Comparison of ENCODE assay signal across 29 mouse cellular contexts in the genomic region with DNA sequence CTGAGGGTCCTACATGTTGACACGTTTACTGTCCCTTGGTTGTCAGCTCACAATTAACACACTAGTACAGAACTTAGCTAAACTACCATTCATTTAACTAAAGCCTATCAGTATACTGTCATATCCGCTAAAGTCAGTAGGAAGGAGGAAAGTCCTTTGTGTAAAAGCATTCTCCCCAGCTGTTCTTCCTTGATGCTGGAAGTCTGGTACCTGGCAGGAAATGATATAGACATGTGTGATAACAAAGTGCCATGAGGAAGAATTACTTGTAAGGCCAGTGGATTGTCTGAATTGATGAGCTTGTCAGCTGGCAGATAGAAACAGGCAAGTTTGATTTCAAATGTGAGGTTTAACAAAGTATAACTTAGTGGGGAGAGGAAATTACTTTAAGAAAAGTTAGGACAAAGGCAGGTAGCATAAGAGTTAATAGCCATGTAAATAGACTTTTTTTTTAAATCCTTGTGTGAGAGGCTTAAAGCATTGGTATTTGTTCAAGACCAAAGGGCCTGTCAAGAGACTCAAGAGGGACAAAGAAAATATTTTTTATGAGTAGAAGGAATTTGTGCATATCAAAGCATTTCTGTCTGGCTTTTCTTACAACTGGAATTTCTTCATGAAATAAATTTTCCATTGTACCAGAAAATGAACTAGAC.
DNase-seq lines count a peak whose midpoint lies in the region; ATAC-seq and TF ChIP-seq lines count a peak whose summit lies in the region.
"Had no signal": no experiment of that assay in that cellular context is flagged by ENCODE, and none has a peak within 500 bp of the region (broad histone marks: within the 10 kb centered on the region; RNA-seq: fewer than 3 reads in every experiment).

No protein-coding gene starts in this region.

- no peak overlapping the region for H3K4me2 ChIP-seq in lung, embryonic 14.5 days
- H3K4me2 ChIP-seq: embryonic facial prominence, embryonic 13.5 days; forebrain, embryonic 13.5 days; hindbrain, embryonic 12.5 days; liver, embryonic 13.5 days; midbrain, embryonic 15.5 days; neural tube, embryonic 13.5 days had no signal

- 56% methylated on average over 2 of the region's 2 CpGs for WGBS in heart, embryonic 10.5 days
- 44% methylated on average over 2 of the region's 2 CpGs for WGBS in lung, embryonic 14.5 days

- intact Hi-C loops in heart, postnatal 25 days (cut with DNase I) = no loop called here

- peak overlapping the region; percentile 49; the same call in 1 of the 2 replicates for H3K27ac ChIP-seq in heart, embryonic 10.5 days
- H3K27ac ChIP-seq in lung, embryonic 14.5 days (ENCODE audit: low read depth) = peak overlapping the region; percentile 85
- peak overlapping the region; percentile 5 for H3K27ac ChIP-seq in brown adipose tissue, adult 24 weeks (replicated peaks; ENCODE audit: low read depth, low read length)
- H3K27ac ChIP-seq: embryonic facial prominence, embryonic 13.5 days; forebrain, embryonic 13.5 days; hindbrain, embryonic 12.5 days; left cerebral cortex, adult 2 months; liver, embryonic 13.5 days; macrophage; midbrain, embryonic 15.5 days; neural tube, embryonic 13.5 days had no signal

- DNase-seq in heart, embryonic 10.5 days (ENCODE audit: low spot score) = no peak
- no peak for DNase-seq in heart, postnatal 25 days (ENCODE audit: low spot score)
- DNase-seq in lung, embryonic 14.5 days = peak; percentile 23
- no peak for DNase-seq in lung, postnatal 14 days
- DNase-seq in lung, postnatal 36 days = peak; percentile 47
- no peak for DNase-seq in cerebellum, adult 9-10 months
- DNase-seq: adrenal gland, adult 8-10 months; cerebellum, adult 2 months; cerebellum, postnatal 36 days; embryo, embryonic 11 days; kidney, adult 18-20 months; liver, embryonic 13.5 days; retina, postnatal 1 day; right cerebral cortex, postnatal 25 days; thymus, adult 18-20 months; thymus, postnatal 4 days had no signal

- H3K9me3 ChIP-seq in heart, embryonic 10.5 days = no peaks in the 10 kb centered on the region
- no peaks in the 10 kb centered on the region for H3K9me3 ChIP-seq in lung, embryonic 14.5 days (ENCODE audit: low read depth, low read length)
- H3K9me3 ChIP-seq: embryonic facial prominence, embryonic 13.5 days; forebrain, embryonic 13.5 days; hindbrain, embryonic 12.5 days; liver, embryonic 13.5 days; midbrain, embryonic 15.5 days; neural tube, embryonic 13.5 days had no signal

- ATAC-seq in lung, embryonic 14.5 days (ENCODE audit: insufficient read depth) = no peak
- no peak for ATAC-seq in erythroid progenitor cell, adult 5-6 weeks (replicated peaks; ENCODE audit: low FRiP score, poor library complexity, severe bottlenecking)
- ATAC-seq: activated CD4-positive, CD25-positive, alpha-beta regulatory T cell, adult 4 months; forebrain, embryonic 13.5 days; inflammation-experienced regulatory T-cells, adult 6 months; midbrain, embryonic 15.5 days had no signal

- TF ChIP-seq CTCF in lung, embryonic 14.5 days (IDR thresholded peaks at IDR 0.05; ENCODE audit: low read depth) = no peak

- no peaks in the 10 kb centered on the region for H3K27me3 ChIP-seq in heart, embryonic 10.5 days (ENCODE audit: insufficient read depth, poor library complexity, severe bottlenecking)
- H3K27me3 ChIP-seq in lung, embryonic 14.5 days (ENCODE audit: insufficient read depth, low read length) = no peaks in the 10 kb centered on the region
- H3K27me3 ChIP-seq: embryonic facial prominence, embryonic 13.5 days; forebrain, embryonic 13.5 days; hindbrain, embryonic 12.5 days; liver, embryonic 13.5 days; midbrain, embryonic 15.5 days; neural tube, embryonic 13.5 days had no signal

- no peaks in the 10 kb centered on the region for H3K36me3 ChIP-seq in heart, embryonic 10.5 days
- H3K36me3 ChIP-seq in lung, embryonic 14.5 days (ENCODE audit: insufficient read depth) = no peaks in the 10 kb centered on the region
- H3K36me3 ChIP-seq: embryonic facial prominence, embryonic 13.5 days; hindbrain, embryonic 12.5 days; liver, embryonic 13.5 days; midbrain, embryonic 15.5 days; neural tube, embryonic 13.5 days had no signal

- no peak overlapping the region for H3K4me3 ChIP-seq in heart, embryonic 10.5 days
- no peak overlapping the region for H3K4me3 ChIP-seq in lung, embryonic 14.5 days (ENCODE audit: low read depth, low read length)
- no peak overlapping the region for H3K4me3 ChIP-seq in brown adipose tissue, adult 24 weeks (ENCODE audit: insufficient read depth, low read depth, low read length)
- H3K4me3 ChIP-seq: embryonic facial prominence, embryonic 13.5 days; erythroblast, embryonic 14.5 days; forebrain, embryonic 13.5 days; hindbrain, embryonic 12.5 days; left cerebral cortex, adult 2 months; liver, embryonic 13.5 days; midbrain, embryonic 15.5 days; myocyte; neural tube, embryonic 13.5 days had no signal

- H3K4me1 ChIP-seq in heart, embryonic 10.5 days = peaks cover 49% of the 10 kb centered on the region
- H3K4me1 ChIP-seq in lung, embryonic 14.5 days (ENCODE audit: insufficient read depth) = no peaks in the 10 kb centered on the region
- peaks cover 27% of the 10 kb centered on the region for H3K4me1 ChIP-seq in brown adipose tissue, adult 24 weeks (ENCODE audit: control insufficient read depth, insufficient read depth, insufficient read length, low read length)
- H3K4me1 ChIP-seq: forebrain, embryonic 13.5 days; hindbrain, embryonic 12.5 days; midbrain, embryonic 15.5 days; neural tube, embryonic 13.5 days had no signal

- H3K9ac ChIP-seq in lung, embryonic 14.5 days = no peak overlapping the region
- H3K9ac ChIP-seq: embryonic facial prominence, embryonic 13.5 days; forebrain, embryonic 13.5 days; hindbrain, embryonic 12.5 days; liver, embryonic 13.5 days; midbrain, embryonic 15.5 days; neural tube, embryonic 13.5 days had no signal

Comparison
In these comparisons a context has a peak if more than half of its experiments do, and no peak if none do; other contexts are left out.
1. DNase-seq: peak in lung, embryonic 14.5 days (single experiment) and lung, postnatal 36 days (single experiment); none in heart, embryonic 10.5 days (single experiment), heart, postnatal 25 days (single experiment), lung, postnatal 14 days (single experiment) and cerebellum, adult 9-10 months (single experiment).
2. H3K27ac ChIP-seq: peak in every context shown above with its lines; median percentile 85 in lung, embryonic 14.5 days; 49 in heart, embryonic 10.5 days; 5 in brown adipose tissue, adult 24 weeks.